Mouse (Mus musculus): ENCODE results near the gene Nppc.

Nppc gene

GRCm38 (mm10) chr1:86650272-86650671 is 20.1 kb downstream of the Nppc start:
- DNase-seq, result peak; percentile 66 to 79

GRCm38 (mm10) chr1:86647517-86647916 is 22.9 kb downstream of the Nppc start:
- no peak for DNase-seq

- no peak for DNase-seq
These were observed 27.1 kb downstream of the Nppc start for GRCm38 (mm10) chr1:86643101-86643809.

- no peak for DNase-seq
These were observed 35.5 kb downstream of the Nppc start for GRCm38 (mm10) chr1:86634751-86635359.

- no peak for DNase-seq
These were observed 36.3 kb downstream of the Nppc start for GRCm38 (mm10) chr1:86633840-86634750.

- DNase-seq, result no peak
These were observed 36.9 kb downstream of the Nppc start for GRCm38 (mm10) chr1:86633434-86633833.

GRCm38 (mm10) chr1:86632732-86633380 is 37.5 kb downstream of the Nppc start:
- DNase-seq, result no peak

- no peak for DNase-seq
These were observed 39.8 kb downstream of the Nppc start for GRCm38 (mm10) chr1:86630527-86630926.

GRCm38 (mm10) chr1:86629936-86630335 is 40.4 kb downstream of the Nppc start:
- DNase-seq, result no peak

- DNase-seq, result no peak
These were observed 42.1 kb downstream of the Nppc start for GRCm38 (mm10) chr1:86628270-86628669.

GRCm38 (mm10) chr1:86623001-86624000 is 47.1 kb downstream of the Nppc start:
- no peak for DNase-seq

GRCm38 (mm10) chr1:86622296-86622695 is 48.1 kb downstream of the Nppc start:
- DNase-seq, result no peak

GRCm38 (mm10) chr1:86618454-86619125 is 51.8 kb downstream of the Nppc start:
- DNase-seq, result peak; percentile 63 to 65

Measured in cerebellum, adult 18-20 months (tissue).